Comparison of ENCODE assay signal across 13 mouse cellular contexts in the genomic region with DNA sequence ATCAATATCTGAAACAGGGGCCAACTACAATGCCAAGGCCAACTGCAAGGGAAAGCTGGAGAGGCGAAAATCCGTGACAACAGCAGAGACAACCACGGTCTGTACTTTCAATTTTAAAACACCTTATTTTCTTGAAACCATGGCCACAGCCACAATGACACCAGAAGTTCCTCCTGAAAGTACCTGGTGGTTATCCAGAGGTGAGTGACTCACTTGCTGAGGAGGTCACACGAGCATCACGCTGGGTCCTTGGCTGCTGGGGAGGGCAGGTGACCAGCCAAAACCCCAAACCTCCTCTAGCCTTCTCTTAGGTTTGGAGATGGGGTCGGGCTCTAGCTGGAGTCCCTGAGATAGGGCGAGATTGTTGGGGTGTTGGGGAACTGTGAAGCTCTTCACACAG.
"Had no signal": no experiment of that assay in that cellular context is flagged by ENCODE, and none has a peak within 500 bp of the region (broad histone marks: within the 10 kb centered on the region; RNA-seq: fewer than 3 reads in every experiment).

No protein-coding gene starts in this region.

- H3K9me3 ChIP-seq: limb, embryonic 12.5 days; midbrain, embryonic 15.5 days; neural tube, embryonic 13.5 days had no signal

- ATAC-seq: lung, postnatal 0 days; midbrain, embryonic 15.5 days had no signal

- H3K4me3 ChIP-seq: limb, embryonic 12.5 days; midbrain, embryonic 15.5 days; neural tube, embryonic 13.5 days had no signal

- H3K4me1 ChIP-seq: midbrain, embryonic 15.5 days had no signal

- DNase-seq: kidney, adult 18-20 months; kidney, postnatal 10 days; kidney, postnatal 4 days; layer of hippocampus, postnatal 36 days; lung, adult 2 months; lung, postnatal 36 days; right cerebral cortex, postnatal 14 days; thymus, postnatal 36 days had no signal

- H3K36me3 ChIP-seq: midbrain, embryonic 15.5 days; neural tube, embryonic 13.5 days had no signal

- H3K27ac ChIP-seq: limb, embryonic 12.5 days; liver, embryonic 14.5 days; midbrain, embryonic 15.5 days; neural tube, embryonic 13.5 days had no signal

- H3K27me3 ChIP-seq: limb, embryonic 12.5 days; midbrain, embryonic 15.5 days; neural tube, embryonic 13.5 days had no signal
